Mouse (Mus musculus): Measurements from ENCODE around the gene Speer4f2. TPM values are rescaled to one million over a fixed set of nuclear protein-coding genes. Genes with fewer than 3 reads are reported as not detected.
A peak's percentile ranks its signal among the peaks of the same experiment; 100 is the strongest.

Speer4f2 gene
- polyA plus RNA-seq, 1 experiment from 2014 or later: not detected

- no peaks in the 10 kb centered on the region for H3K27me3 ChIP-seq (replicated peaks; ENCODE audit: control insufficient read depth, insufficient read depth, low read length)
- no peak for ATAC-seq (ENCODE audit: low read depth)
- WGBS: 79% methylated on average over 14 of the region's 14 CpGs
- DNase-seq (ENCODE audit: low spot score): no peak
- H3K9me3 ChIP-seq (ENCODE audit: control insufficient read depth, low read length): no peaks in the 10 kb centered on the region
- no peak overlapping the region for H3K4me2 ChIP-seq (ENCODE audit: low read depth, low read length)
- no peak overlapping the region for H3K4me3 ChIP-seq (ENCODE audit: low read depth, low read length)
- H3K27ac ChIP-seq (replicated peaks; ENCODE audit: low read depth, low read length): no peak overlapping the region
- no peak overlapping the region for H3K9ac ChIP-seq (ENCODE audit: low read depth, low read length)
- H3K4me1 ChIP-seq (ENCODE audit: control insufficient read depth, insufficient read depth, low read length): no peaks in the 10 kb centered on the region; the same call in 1 of the 2 replicates
- H3K36me3 ChIP-seq (ENCODE audit: control insufficient read depth, insufficient read depth, low read length): no peaks in the 10 kb centered on the region
These were observed 28.5 kb downstream of the Speer4f2 start for GRCm38 (mm10) chr5:17401206-17402077.

- no peak overlapping the region for H3K27ac ChIP-seq (replicated peaks; ENCODE audit: low read depth, low read length)
- no peak overlapping the region for H3K4me2 ChIP-seq (ENCODE audit: low read depth, low read length)
- ATAC-seq (ENCODE audit: low read depth) (no peak), DNase-seq (ENCODE audit: low spot score) (no peak)
- H3K4me3 ChIP-seq (ENCODE audit: low read depth, low read length): no peak overlapping the region
- no peaks in the 10 kb centered on the region for H3K36me3 ChIP-seq (ENCODE audit: control insufficient read depth, insufficient read depth, low read length)
- H3K9ac ChIP-seq (ENCODE audit: low read depth, low read length): no peak overlapping the region
- H3K27me3 ChIP-seq (replicated peaks; ENCODE audit: control insufficient read depth, insufficient read depth, low read length): no peaks in the 10 kb centered on the region
- WGBS: 64% methylated on average over 4 of the region's 4 CpGs
- no peaks in the 10 kb centered on the region; the same call in 1 of the 2 replicates for H3K4me1 ChIP-seq (ENCODE audit: control insufficient read depth, insufficient read depth, low read length)
- no peaks in the 10 kb centered on the region for H3K9me3 ChIP-seq (ENCODE audit: control insufficient read depth, low read length)
These were observed 29.5 kb downstream of the Speer4f2 start for GRCm38 (mm10) chr5:17402330-17403125.

DNA sequence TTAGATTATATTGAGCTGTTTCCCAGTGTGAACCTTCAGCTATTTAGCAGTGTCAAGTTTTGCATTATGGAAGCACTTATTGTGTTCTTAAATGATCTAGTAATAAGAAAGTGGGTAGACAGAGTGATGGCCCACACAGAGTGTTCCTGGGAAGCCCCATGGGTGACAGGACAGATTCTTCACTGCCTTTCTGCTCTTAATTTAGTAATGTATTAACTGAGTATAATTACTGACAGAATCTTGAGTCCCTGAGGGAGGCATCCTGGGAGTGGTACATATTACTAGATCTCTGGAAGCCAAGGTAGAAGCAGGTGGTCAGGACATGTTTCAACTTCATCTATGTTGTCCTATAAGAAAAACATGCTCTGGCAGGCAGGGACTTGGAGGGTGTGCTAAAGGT lies 30.6 kb downstream of the Speer4f2 start:
- Histone ChIP-seq H3K4me2 (ENCODE audit: low read depth, low read length) (no peak overlapping the region), H3K9ac (ENCODE audit: low read depth, low read length) (no peak overlapping the region), H3K36me3 (ENCODE audit: control insufficient read depth, insufficient read depth, low read length) (no peaks in the 10 kb centered on the region), H3K4me3 (ENCODE audit: low read depth, low read length) (no peak overlapping the region), H3K27ac (replicated peaks; ENCODE audit: low read depth, low read length) (no peak overlapping the region), H3K4me1 (ENCODE audit: control insufficient read depth, insufficient read depth, low read length) (no peaks in the 10 kb centered on the region; the same call in 1 of the 2 replicates), H3K9me3 (ENCODE audit: control insufficient read depth, low read length) (no peaks in the 10 kb centered on the region), H3K27me3 (replicated peaks; ENCODE audit: control insufficient read depth, insufficient read depth, low read length) (no peaks in the 10 kb centered on the region)
- ATAC-seq (ENCODE audit: low read depth) (no peak), DNase-seq (ENCODE audit: low spot score) (peak; percentile 24)

- Histone ChIP-seq H3K27me3 (replicated peaks; ENCODE audit: control insufficient read depth, insufficient read depth, low read length) (no peaks in the 10 kb centered on the region), H3K4me2 (ENCODE audit: low read depth, low read length) (no peak overlapping the region), H3K4me1 (ENCODE audit: control insufficient read depth, insufficient read depth, low read length) (no peaks in the 10 kb centered on the region), H3K9me3 (ENCODE audit: control insufficient read depth, low read length) (peaks cover 5% of the 10 kb centered on the region; the same call in 1 of the 2 replicates), H3K9ac (ENCODE audit: low read depth, low read length) (no peak overlapping the region), H3K36me3 (ENCODE audit: control insufficient read depth, insufficient read depth, low read length) (no peaks in the 10 kb centered on the region), H3K4me3 (ENCODE audit: low read depth, low read length) (no peak overlapping the region), H3K27ac (replicated peaks; ENCODE audit: low read depth, low read length) (no peak overlapping the region)
- ATAC-seq (ENCODE audit: low read depth) (no peak), DNase-seq (ENCODE audit: low spot score) (no peak)
- WGBS: 72% methylated on average over 4 of the region's 4 CpGs
These were observed 36.1 kb downstream of the Speer4f2 start for GRCm38 (mm10) chr5:17408924-17409660.

DNA sequence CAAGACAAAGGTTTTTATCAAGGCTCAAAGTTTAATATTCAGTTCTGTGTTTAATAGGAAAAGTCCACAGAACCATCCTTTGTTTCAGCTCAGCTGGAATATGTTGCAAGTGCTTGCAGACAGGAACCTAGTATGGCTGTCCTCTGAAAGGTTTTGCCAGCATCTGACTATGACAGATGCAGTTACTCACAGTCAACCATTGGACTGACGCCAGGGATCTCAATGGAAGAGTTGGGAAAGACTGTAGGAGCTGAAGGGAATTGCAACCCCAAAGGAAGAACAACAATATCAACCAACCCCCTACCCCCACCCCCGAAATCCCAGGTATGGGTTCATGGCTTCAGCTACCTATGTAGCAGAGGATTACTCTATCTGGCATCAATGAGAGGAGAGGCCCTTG lies 44.2 kb downstream of the Speer4f2 start:
- 87% methylated on average over 2 of the region's 2 CpGs for WGBS
- Histone ChIP-seq H3K27me3 (replicated peaks; ENCODE audit: control insufficient read depth, insufficient read depth, low read length) (no peaks in the 10 kb centered on the region), H3K9ac (ENCODE audit: low read depth, low read length) (no peak overlapping the region), H3K36me3 (ENCODE audit: control insufficient read depth, insufficient read depth, low read length) (no peaks in the 10 kb centered on the region), H3K9me3 (ENCODE audit: control insufficient read depth, low read length) (no peaks in the 10 kb centered on the region), H3K4me1 (ENCODE audit: control insufficient read depth, insufficient read depth, low read length) (0 out of 2 replicates have a peak, but pooled peaks cover 3% of the 10 kb centered on the region), H3K27ac (replicated peaks; ENCODE audit: low read depth, low read length) (no peak overlapping the region), H3K4me2 (ENCODE audit: low read depth, low read length) (no peak overlapping the region), H3K4me3 (ENCODE audit: low read depth, low read length) (no peak overlapping the region)
- ATAC-seq (ENCODE audit: low read depth) (no peak), DNase-seq (ENCODE audit: low spot score) (peak; percentile 14)

DNA sequence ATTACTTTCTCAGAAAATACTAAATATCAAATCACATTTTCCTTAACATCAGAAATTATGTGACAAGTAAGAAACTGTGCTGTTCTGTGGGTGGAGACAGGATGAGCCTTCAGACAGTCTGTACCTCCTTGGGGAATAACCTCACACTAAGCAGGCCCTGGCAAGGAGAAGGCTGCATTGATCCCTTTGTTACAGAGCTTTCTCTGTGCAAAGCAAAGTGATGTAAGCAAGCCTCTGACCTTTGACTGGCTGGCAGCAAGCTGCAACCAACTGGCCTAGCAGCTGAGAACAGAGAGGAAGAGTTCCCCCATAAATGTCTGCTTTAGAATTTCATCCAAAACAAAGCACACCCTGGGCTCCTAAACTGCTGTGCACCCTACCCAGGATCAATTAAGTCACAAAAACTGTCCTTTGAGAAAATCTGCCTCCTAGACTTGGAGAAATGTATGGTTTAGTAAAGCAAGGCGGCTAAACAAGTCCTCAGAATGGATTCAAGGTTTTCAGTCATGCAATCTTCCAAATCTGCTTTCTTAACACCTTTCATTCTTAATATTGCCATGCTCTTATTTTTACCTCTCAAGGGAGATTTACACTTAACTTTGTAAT lies 46.3 kb downstream of the Speer4f2 start:
- Histone ChIP-seq H3K4me1 (ENCODE audit: control insufficient read depth, insufficient read depth, low read length) (0 out of 2 replicates have a peak, but pooled peaks cover 3% of the 10 kb centered on the region), H3K27me3 (replicated peaks; ENCODE audit: control insufficient read depth, insufficient read depth, low read length) (no peaks in the 10 kb centered on the region), H3K27ac (replicated peaks; ENCODE audit: low read depth, low read length) (no peak overlapping the region), H3K4me2 (ENCODE audit: low read depth, low read length) (no peak overlapping the region), H3K36me3 (ENCODE audit: control insufficient read depth, insufficient read depth, low read length) (no peaks in the 10 kb centered on the region), H3K4me3 (ENCODE audit: low read depth, low read length) (no peak overlapping the region), H3K9ac (ENCODE audit: low read depth, low read length) (no peak overlapping the region), H3K9me3 (ENCODE audit: control insufficient read depth, low read length) (no peaks in the 10 kb centered on the region)
- WGBS: 63% methylated on average over 1 of the region's 1 CpGs
- DNase-seq (ENCODE audit: low spot score) (peak; percentile 74), ATAC-seq (ENCODE audit: low read depth) (0 out of 2 replicates have a peak, but pooled peaks have one; percentile 47)

DNA sequence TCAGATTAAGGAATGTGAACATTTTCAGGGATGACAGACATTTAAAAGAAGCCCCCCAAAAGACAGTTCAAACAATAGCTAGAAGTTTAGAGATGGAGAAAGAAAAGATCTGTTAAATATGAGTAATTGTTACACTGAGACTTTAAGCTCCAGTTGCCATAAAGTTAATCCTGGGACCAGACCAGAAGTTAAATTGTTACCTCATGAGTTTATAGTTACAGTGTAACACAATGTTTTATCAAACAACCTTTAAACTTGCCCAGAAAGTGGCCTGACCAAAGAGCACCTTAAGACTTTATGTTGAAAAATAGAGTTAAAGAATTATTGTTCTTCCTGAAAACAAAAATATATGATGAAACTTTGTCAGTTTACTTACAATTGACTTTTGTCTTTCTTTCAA lies 46.9 kb downstream of the Speer4f2 start:
- H3K9me3 ChIP-seq (ENCODE audit: control insufficient read depth, low read length): no peaks in the 10 kb centered on the region
- no peak overlapping the region for H3K4me3 ChIP-seq (ENCODE audit: low read depth, low read length)
- no peak overlapping the region for H3K4me2 ChIP-seq (ENCODE audit: low read depth, low read length)
- H3K27me3 ChIP-seq (replicated peaks; ENCODE audit: control insufficient read depth, insufficient read depth, low read length): no peaks in the 10 kb centered on the region
- H3K9ac ChIP-seq (ENCODE audit: low read depth, low read length): no peak overlapping the region
- no peaks in the 10 kb centered on the region for H3K36me3 ChIP-seq (ENCODE audit: control insufficient read depth, insufficient read depth, low read length)
- DNase-seq (ENCODE audit: low spot score): no peak
- ATAC-seq (ENCODE audit: low read depth): no peak
- H3K27ac ChIP-seq (replicated peaks; ENCODE audit: low read depth, low read length): no peak overlapping the region
- H3K4me1 ChIP-seq (ENCODE audit: control insufficient read depth, insufficient read depth, low read length): 0 out of 2 replicates have a peak, but pooled peaks cover 3% of the 10 kb centered on the region

DNA sequence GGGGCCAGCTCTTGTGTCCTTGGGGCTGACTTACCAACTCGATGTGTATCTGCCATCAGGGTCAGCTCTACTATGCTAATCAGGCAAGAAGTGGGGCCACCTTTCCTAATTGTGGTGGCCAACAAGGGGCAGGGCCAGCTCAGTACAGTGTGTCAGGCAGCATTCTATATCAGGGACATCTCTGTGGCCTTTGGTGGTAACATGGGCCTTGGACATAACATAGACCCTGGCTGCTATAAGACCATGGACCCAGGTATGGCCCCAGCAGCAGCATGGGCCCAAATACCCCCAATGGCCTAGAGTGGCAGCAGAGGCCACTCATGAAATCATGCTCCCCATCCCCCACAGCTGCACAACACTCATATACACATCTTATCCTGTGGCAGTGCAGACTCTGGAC lies 49.2 kb downstream of the Speer4f2 start:
- ATAC-seq (ENCODE audit: low read depth) (no peak), DNase-seq (ENCODE audit: low spot score) (no peak)
- Histone ChIP-seq H3K36me3 (ENCODE audit: control insufficient read depth, insufficient read depth, low read length) (no peaks in the 10 kb centered on the region), H3K9ac (ENCODE audit: low read depth, low read length) (no peak overlapping the region), H3K27ac (replicated peaks; ENCODE audit: low read depth, low read length) (no peak overlapping the region), H3K4me2 (ENCODE audit: low read depth, low read length) (no peak overlapping the region), H3K27me3 (replicated peaks; ENCODE audit: control insufficient read depth, insufficient read depth, low read length) (no peaks in the 10 kb centered on the region), H3K9me3 (ENCODE audit: control insufficient read depth, low read length) (no peaks in the 10 kb centered on the region), H3K4me1 (ENCODE audit: control insufficient read depth, insufficient read depth, low read length) (0 out of 2 replicates have a peak, but pooled peaks cover 3% of the 10 kb centered on the region), H3K4me3 (ENCODE audit: low read depth, low read length) (no peak overlapping the region)
- WGBS: 83% methylated on average over 1 of the region's 1 CpGs
